Mouse (Mus musculus) olfactory bulb, adult 2 months (tissue): Measurements from ENCODE around the gene Pde6h. TPM values are rescaled to one million over a fixed set of nuclear protein-coding genes. Genes with fewer than 3 reads are reported as not detected.

Experiments used
- H3K27ac ChIP-seq: fragments of 200-500 bp; 2 replicates; pipeline ENCODE4 v1.5.1; 2012; ENCODE audit warnings: low read depth, low read length; ENCODE audit not compliant: insufficient read depth
- H3K4me1 ChIP-seq: fragments of 200-500 bp; 2 replicates; pipeline ENCODE4 v1.6.1; 2012; ENCODE audit warnings: low read length; ENCODE audit not compliant: control insufficient read depth, insufficient read depth
- H3K4me3 ChIP-seq: fragments of 200-500 bp; 2 replicates; pipeline ENCODE4 v1.5.1; 2012; ENCODE audit warnings: mild to moderate bottlenecking, low read depth, low read length, moderate library complexity; ENCODE audit not compliant: insufficient read depth
- CTCF ChIP-seq: fragments of 200-500 bp; IDR thresholded peaks from 2 replicates; pipeline ENCODE4 v1.5.1; 2012; ENCODE audit warnings: low read depth, mild to moderate bottlenecking, low read length, moderate library complexity; ENCODE audit not compliant: insufficient read depth
- POLR2A ChIP-seq: fragments of 200-500 bp; IDR thresholded peaks from 2 replicates; pipeline ENCODE4 v1.6.1; 2012; ENCODE audit warnings: mild to moderate bottlenecking, low read depth, low read length, moderate library complexity; ENCODE audit not compliant: insufficient read depth
- WGBS: fragments of 180-500 bp; shearing (Covaris S2); methylation state at CpG from one replicate; pipeline ENCODE4 v1.1.7; 2018; 5-methylcytosine and 5-hydroxymethylcytosine counted together
- polyA plus RNA-seq: library from polyadenylated mRNA; stranded (reverse); fragments of >200 nt; gene quantifications from 2 replicates; pipeline ENCODE4 v1.2.4, GENCODE M21; 2012; ENCODE audit warnings: low replicate concordance; ENCODE audit not compliant: missing spikeins, insufficient read depth, insufficient read length

Gene Pde6h
- polyA plus RNA-seq, 1 experiment, result not detected

GRCm38 (mm10) chr6:136996336-136996735 lies 72.7 kb downstream of the Pde6h start:
- no peak overlapping the region for H3K4me3 ChIP-seq
- WGBS, result 31% methylated on average over 5 of the region's 5 CpGs
- TF ChIP-seq CTCF, result no peak
- no peak for TF ChIP-seq POLR2A
- peaks cover 29% of the 10 kb centered on the region for H3K4me1 ChIP-seq
- H3K27ac ChIP-seq, result peak overlapping the region; percentile 76

DNA sequence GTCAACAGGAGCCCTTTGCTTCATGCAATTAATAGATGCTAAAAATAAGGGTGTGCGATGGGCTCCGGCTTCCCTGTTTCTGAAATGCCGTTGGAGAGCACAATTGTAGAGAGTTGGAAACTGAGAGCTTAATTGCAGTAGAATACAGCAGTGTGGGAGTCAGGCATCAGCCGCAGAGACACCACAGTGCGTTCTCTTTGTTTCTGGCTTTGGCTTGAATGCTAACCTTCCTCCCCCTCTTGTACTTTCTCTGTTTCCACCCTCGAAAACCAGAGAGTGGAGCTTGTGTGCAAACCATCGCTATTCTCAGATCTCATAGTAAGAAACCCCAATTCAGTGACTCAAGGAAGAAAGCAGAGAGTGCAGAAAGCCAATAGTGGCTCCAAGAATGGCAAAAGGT lies 74.5 kb downstream of the Pde6h start:
- no peak for TF ChIP-seq POLR2A
- no peak for TF ChIP-seq CTCF
- Histone ChIP-seq H3K27ac (peak overlapping the region; percentile 94), H3K4me1 (peaks cover 27% of the 10 kb centered on the region), H3K4me3 (no peak overlapping the region)
- 34% methylated on average over 7 of the region's 7 CpGs for WGBS

- 66% methylated on average over 3 of the region's 3 CpGs for WGBS
- Histone ChIP-seq H3K4me3 (no peak overlapping the region), H3K27ac (peak overlapping the region; percentile 94), H3K4me1 (peaks cover 27% of the 10 kb centered on the region)
- no peak for TF ChIP-seq CTCF
- TF ChIP-seq POLR2A, result no peak
These were observed 75.4 kb downstream of the Pde6h start for GRCm38 (mm10) chr6:136999009-136999408.

DNA sequence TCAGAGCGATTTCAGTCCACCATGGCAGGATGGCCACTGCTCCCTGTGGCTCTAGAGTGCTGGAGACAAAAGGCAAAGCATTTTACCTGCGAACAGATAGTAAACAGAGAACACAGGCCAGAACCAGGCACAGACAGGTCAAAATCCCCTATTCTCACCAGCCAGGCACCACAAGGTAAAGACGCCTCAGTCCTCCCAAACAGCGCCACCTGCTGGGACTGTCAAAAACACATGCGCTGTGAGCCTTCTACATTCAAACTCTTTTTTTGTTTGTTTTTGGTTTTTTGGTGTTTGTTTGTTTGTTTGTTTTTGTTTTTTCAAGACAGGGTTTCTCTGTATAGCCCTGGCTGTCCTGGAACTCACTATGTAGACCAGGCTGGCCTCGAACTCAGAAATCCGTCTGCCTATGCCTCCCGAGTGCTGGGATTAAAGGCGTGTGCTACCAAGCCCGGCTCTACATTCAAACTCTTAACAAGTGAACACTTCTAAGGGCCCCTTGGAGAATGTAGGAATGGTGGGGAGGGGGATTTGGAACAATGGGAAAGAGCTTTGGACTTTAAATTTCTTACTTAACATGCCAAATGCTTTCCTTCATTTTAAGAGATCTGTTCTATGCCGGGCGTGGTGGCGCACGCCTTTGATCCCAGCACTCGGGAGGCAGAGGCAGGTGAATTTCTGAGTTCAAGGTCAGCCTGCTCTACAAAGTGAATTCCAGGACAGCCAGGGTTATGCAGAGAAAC lies 76.2 kb downstream of the Pde6h start:
- WGBS, result 90% methylated on average over 15 of the region's 15 CpGs
- TF ChIP-seq CTCF, result peak; percentile 40; the same call in 1 of the 2 replicates
- no peak for TF ChIP-seq POLR2A
- H3K27ac ChIP-seq, result peak overlapping the region; percentile 94; the same call in 1 of the 2 replicates

DNA sequence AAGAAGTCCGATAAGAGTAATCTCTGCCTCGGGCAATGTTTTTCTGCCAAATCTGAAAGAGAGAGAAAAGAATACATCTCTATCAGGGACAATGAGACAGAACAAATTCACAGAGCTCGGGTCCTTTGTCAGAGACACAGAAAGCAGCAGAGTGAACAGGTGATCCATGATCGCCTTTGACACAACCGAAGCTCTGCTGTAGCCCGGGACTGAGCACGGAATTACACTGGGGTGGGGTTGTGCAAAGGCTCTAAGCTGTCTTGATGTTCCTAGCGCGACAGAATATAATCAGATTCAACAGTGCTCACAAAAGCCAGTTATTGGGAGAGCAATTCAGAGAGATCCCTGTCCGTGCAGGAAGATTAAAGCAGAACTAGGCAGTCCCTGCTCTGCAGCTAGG lies 77.1 kb downstream of the Pde6h start:
- 59% methylated on average over 10 of the region's 10 CpGs for WGBS
- TF ChIP-seq POLR2A, result no peak
- no peak for TF ChIP-seq CTCF
- no peak overlapping the region for H3K27ac ChIP-seq
- no peak overlapping the region for H3K4me3 ChIP-seq
- peaks cover 17% of the 10 kb centered on the region for H3K4me1 ChIP-seq

More for the DNA sequence above, 76.2 kb downstream of the Pde6h start:
- no peak overlapping the region for H3K4me3 ChIP-seq
- peaks cover 26% of the 10 kb centered on the region for H3K4me1 ChIP-seq

- no peak overlapping the region for H3K27ac ChIP-seq
- H3K4me3 ChIP-seq, result no peak overlapping the region
- no peak for TF ChIP-seq CTCF
- no peak for TF ChIP-seq POLR2A
- WGBS, result 81% methylated on average over 6 of the region's 6 CpGs
- H3K4me1 ChIP-seq, result peaks cover 14% of the 10 kb centered on the region
These were observed 77.9 kb downstream of the Pde6h start for GRCm38 (mm10) chr6:137001267-137002168.

DNA sequence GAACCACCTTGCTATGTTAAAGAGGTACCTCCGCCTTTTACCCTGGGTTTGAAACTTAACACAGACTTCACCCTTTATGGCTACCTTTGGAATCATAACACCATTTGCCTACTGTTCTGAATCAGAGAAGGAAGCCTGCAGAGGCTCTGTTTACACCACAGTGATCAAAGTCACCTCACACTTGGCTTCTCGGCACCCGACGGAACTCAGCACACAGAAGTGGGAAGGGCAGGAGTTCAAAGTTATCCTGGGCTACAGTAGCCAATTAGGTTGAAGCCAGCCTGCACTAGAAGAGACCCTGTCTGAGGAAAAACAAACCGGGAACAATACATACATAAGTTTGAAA lies 78.5 kb downstream of the Pde6h start:
- TF ChIP-seq POLR2A, result no peak
- no peak for TF ChIP-seq CTCF
- Histone ChIP-seq H3K4me3 (no peak overlapping the region), H3K27ac (no peak overlapping the region), H3K4me1 (peaks cover 17% of the 10 kb centered on the region)
- 87% methylated on average over 5 of the region's 5 CpGs for WGBS

- Histone ChIP-seq H3K27ac (no peak overlapping the region), H3K4me3 (no peak overlapping the region), H3K4me1 (peaks cover 13% of the 10 kb centered on the region)
- WGBS, result 92% methylated on average over 4 of the region's 4 CpGs
- TF ChIP-seq CTCF (no peak), POLR2A (no peak)
These were observed 80.7 kb downstream of the Pde6h start for GRCm38 (mm10) chr6:137004359-137004758.

DNA sequence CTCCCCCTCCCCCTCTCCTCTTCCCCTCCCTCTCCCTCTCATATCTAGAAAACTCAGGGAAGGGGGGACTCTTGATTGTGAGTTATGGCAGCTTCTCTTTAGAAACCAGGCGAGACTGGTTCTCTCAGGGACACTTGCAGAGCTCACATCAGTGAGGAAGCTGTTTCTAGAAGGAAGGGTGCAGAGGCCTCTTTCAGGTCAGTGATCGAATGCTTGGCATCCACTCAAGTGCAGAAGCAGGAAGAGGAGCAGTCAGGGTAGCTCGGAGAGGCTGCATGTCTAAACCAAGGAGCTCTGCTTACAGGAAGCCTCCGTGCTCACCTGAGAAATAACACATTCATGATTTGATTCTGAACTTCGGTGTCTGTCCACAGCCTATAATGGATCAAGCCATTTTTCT lies 87.6 kb downstream of the Pde6h start:
- peaks cover 5% of the 10 kb centered on the region; the same call in 1 of the 2 replicates for H3K4me1 ChIP-seq
- no peak overlapping the region for H3K27ac ChIP-seq
- TF ChIP-seq POLR2A, result no peak
- no peak for TF ChIP-seq CTCF
- WGBS, result 85% methylated on average over 5 of the region's 5 CpGs
- no peak overlapping the region for H3K4me3 ChIP-seq
